Mouse (Mus musculus): ENCODE data around the gene Sox5. TPM values are rescaled to one million over a fixed set of nuclear protein-coding genes. Genes with fewer than 3 reads are reported as not detected.

Gene Sox5
- polyA plus RNA-seq, 1 experiment from 2014 or later = 27.0 TPM

GRCm38 (mm10) chr6:144687681-144688080 lies 94.1 kb downstream of the Sox5 start:
- 85% methylated on average over 8 of the region's 8 CpGs for WGBS
- Histone ChIP-seq H3K27ac (no peak overlapping the region), H3K36me3 (replicated peaks; ENCODE audit: control insufficient read depth, insufficient read depth) (no peaks in the 10 kb centered on the region), H3K4me2 (replicated peaks) (no peak overlapping the region), H3K9me3 (ENCODE audit: control insufficient read depth, low read length) (no peaks in the 10 kb centered on the region), H3K4me3 (replicated peaks; ENCODE audit: low read length) (no peak overlapping the region), H3K9ac (no peak overlapping the region), H3K27me3 (ENCODE audit: control insufficient read depth, insufficient read depth, low read length) (no peaks in the 10 kb centered on the region), H3K4me1 (replicated peaks; ENCODE audit: control insufficient read depth, insufficient read depth, low read length) (no peaks in the 10 kb centered on the region)
- DNase-seq (ENCODE audit: low spot score) (no peak), ATAC-seq (ENCODE audit: low FRiP score) (no peak)

DNA sequence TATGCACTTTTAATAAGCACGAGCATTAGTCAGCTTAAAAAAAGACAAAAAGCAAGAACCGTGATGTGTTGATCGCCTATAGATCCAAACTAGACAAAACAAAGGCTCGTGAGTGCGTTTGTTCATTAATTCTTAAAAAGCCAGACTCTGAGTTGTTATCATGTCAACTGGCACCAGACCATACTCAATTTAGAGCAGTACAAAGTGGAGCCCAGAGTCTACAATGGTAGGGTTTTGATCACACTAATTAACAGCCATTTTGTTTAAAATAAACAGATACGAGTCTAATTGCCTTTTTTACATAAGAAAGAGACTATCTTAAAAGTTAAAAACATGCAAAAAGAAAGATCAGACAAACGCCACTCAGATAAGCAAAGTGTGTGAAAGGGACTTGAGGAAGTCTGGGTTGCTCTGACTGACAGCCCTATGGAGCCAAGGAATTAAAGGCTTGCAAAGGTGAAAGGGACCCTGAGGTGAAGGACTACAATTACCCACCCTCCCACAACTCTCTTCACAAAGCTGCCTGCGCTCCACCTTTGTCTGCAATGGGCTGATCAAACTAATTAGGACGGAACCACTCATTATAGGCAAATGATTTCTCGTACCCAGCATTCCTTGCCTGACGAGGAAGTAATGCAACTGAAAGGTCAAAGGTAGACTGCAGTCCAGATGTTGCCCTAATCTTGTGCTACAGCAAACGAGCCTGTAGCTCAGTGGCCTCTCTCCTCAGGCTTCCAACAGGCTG lies 100.6 kb downstream of the Sox5 start:
- ATAC-seq (ENCODE audit: low FRiP score) (no peak), DNase-seq (ENCODE audit: low spot score) (no peak)
- H3K9me3 ChIP-seq (ENCODE audit: control insufficient read depth, low read length) = no peaks in the 10 kb centered on the region
- whole genome bisulfite sequencing = 57% methylated on average over 12 of the region's 12 CpGs
- no peaks in the 10 kb centered on the region for H3K4me1 ChIP-seq (replicated peaks; ENCODE audit: control insufficient read depth, insufficient read depth, low read length)
- no peak overlapping the region for H3K9ac ChIP-seq
- no peak overlapping the region for H3K4me2 ChIP-seq (replicated peaks)
- H3K4me3 ChIP-seq (replicated peaks; ENCODE audit: low read length) = no peak overlapping the region
- no peaks in the 10 kb centered on the region for H3K27me3 ChIP-seq (ENCODE audit: control insufficient read depth, insufficient read depth, low read length)
- no peaks in the 10 kb centered on the region for H3K36me3 ChIP-seq (replicated peaks; ENCODE audit: control insufficient read depth, insufficient read depth)
- no peak overlapping the region for H3K27ac ChIP-seq

- H3K4me2 ChIP-seq (replicated peaks) = no peak overlapping the region
- 96% methylated on average over 9 of the region's 9 CpGs for WGBS
- H3K27ac ChIP-seq = no peak overlapping the region
- H3K36me3 ChIP-seq (replicated peaks; ENCODE audit: control insufficient read depth, insufficient read depth) = no peaks in the 10 kb centered on the region
- H3K4me1 ChIP-seq (replicated peaks; ENCODE audit: control insufficient read depth, insufficient read depth, low read length) = no peaks in the 10 kb centered on the region
- no peak overlapping the region for H3K9ac ChIP-seq
- no peaks in the 10 kb centered on the region for H3K9me3 ChIP-seq (ENCODE audit: control insufficient read depth, low read length)
- ATAC-seq (ENCODE audit: low FRiP score) (no peak), DNase-seq (ENCODE audit: low spot score) (no peak)
- no peaks in the 10 kb centered on the region for H3K27me3 ChIP-seq (ENCODE audit: control insufficient read depth, insufficient read depth, low read length)
- H3K4me3 ChIP-seq (replicated peaks; ENCODE audit: low read length) = no peak overlapping the region
Measured at GRCm38 (mm10) chr6:144677491-144678133, 104.2 kb downstream of the Sox5 start.

GRCm38 (mm10) chr6:144675111-144675510 lies 106.7 kb downstream of the Sox5 start:
- no peak overlapping the region for H3K4me3 ChIP-seq (replicated peaks; ENCODE audit: low read length)
- H3K9ac ChIP-seq = no peak overlapping the region
- H3K27me3 ChIP-seq (ENCODE audit: control insufficient read depth, insufficient read depth, low read length) = no peaks in the 10 kb centered on the region
- DNase-seq (ENCODE audit: low spot score) = no peak
- 88% methylated on average over 6 of the region's 6 CpGs for WGBS
- no peaks in the 10 kb centered on the region for H3K36me3 ChIP-seq (replicated peaks; ENCODE audit: control insufficient read depth, insufficient read depth)
- no peaks in the 10 kb centered on the region for H3K9me3 ChIP-seq (ENCODE audit: control insufficient read depth, low read length)
- H3K27ac ChIP-seq = no peak overlapping the region
- no peak for ATAC-seq (ENCODE audit: low FRiP score)
- no peak overlapping the region for H3K4me2 ChIP-seq (replicated peaks)
- no peaks in the 10 kb centered on the region for H3K4me1 ChIP-seq (replicated peaks; ENCODE audit: control insufficient read depth, insufficient read depth, low read length)

DNA sequence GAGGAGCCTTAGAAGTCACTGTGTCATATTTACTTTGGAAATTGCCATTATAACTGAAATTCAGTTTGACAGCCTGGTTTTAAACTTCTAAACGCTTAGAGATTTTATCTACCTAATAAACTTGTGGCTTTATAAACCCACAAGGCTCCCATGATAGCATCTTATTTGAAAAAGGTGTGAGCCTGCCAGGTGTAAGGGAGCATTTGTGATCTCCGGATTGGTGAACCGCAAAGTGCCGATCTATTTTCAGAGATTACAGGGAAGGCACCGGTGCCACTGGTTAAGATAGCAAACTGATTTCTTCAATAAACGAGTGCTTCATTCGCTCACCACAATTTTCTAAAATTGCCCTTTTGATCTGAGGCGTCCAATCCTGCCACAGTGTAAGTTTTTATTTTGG lies 107.9 kb downstream of the Sox5 start:
- WGBS = 85% methylated on average over 8 of the region's 8 CpGs
- H3K36me3 ChIP-seq (replicated peaks; ENCODE audit: control insufficient read depth, insufficient read depth) = no peaks in the 10 kb centered on the region
- H3K9me3 ChIP-seq (ENCODE audit: control insufficient read depth, low read length) = no peaks in the 10 kb centered on the region

GRCm38 (mm10) chr6:144670433-144671167 lies 111.2 kb downstream of the Sox5 start:
- DNase-seq (ENCODE audit: low spot score) (no peak), ATAC-seq (ENCODE audit: low FRiP score) (no peak)
- Histone ChIP-seq H3K27me3 (ENCODE audit: control insufficient read depth, insufficient read depth, low read length) (no peaks in the 10 kb centered on the region), H3K36me3 (replicated peaks; ENCODE audit: control insufficient read depth, insufficient read depth) (no peaks in the 10 kb centered on the region), H3K9ac (no peak overlapping the region), H3K27ac (no peak overlapping the region), H3K9me3 (ENCODE audit: control insufficient read depth, low read length) (0 out of 2 replicates have a peak, but pooled peaks cover 3% of the 10 kb centered on the region), H3K4me1 (replicated peaks; ENCODE audit: control insufficient read depth, insufficient read depth, low read length) (no peaks in the 10 kb centered on the region), H3K4me3 (replicated peaks; ENCODE audit: low read length) (no peak overlapping the region), H3K4me2 (replicated peaks) (no peak overlapping the region)
- 56% methylated on average over 3 of the region's 3 CpGs for WGBS

More for the DNA sequence above, 107.9 kb downstream of the Sox5 start:
- Histone ChIP-seq H3K9ac (no peak overlapping the region), H3K27ac (no peak overlapping the region), H3K4me3 (replicated peaks; ENCODE audit: low read length) (no peak overlapping the region), H3K4me1 (replicated peaks; ENCODE audit: control insufficient read depth, insufficient read depth, low read length) (no peaks in the 10 kb centered on the region), H3K27me3 (ENCODE audit: control insufficient read depth, insufficient read depth, low read length) (no peaks in the 10 kb centered on the region), H3K4me2 (replicated peaks) (no peak overlapping the region)
- no peak for ATAC-seq (ENCODE audit: low FRiP score)
- no peak for DNase-seq (ENCODE audit: low spot score)

- Histone ChIP-seq H3K36me3 (replicated peaks; ENCODE audit: control insufficient read depth, insufficient read depth) (no peaks in the 10 kb centered on the region), H3K4me2 (replicated peaks) (no peak overlapping the region), H3K4me1 (replicated peaks; ENCODE audit: control insufficient read depth, insufficient read depth, low read length) (no peaks in the 10 kb centered on the region), H3K27ac (no peak overlapping the region), H3K27me3 (ENCODE audit: control insufficient read depth, insufficient read depth, low read length) (no peaks in the 10 kb centered on the region), H3K9ac (no peak overlapping the region), H3K4me3 (replicated peaks; ENCODE audit: low read length) (no peak overlapping the region), H3K9me3 (ENCODE audit: control insufficient read depth, low read length) (0 out of 2 replicates have a peak, but pooled peaks cover 3% of the 10 kb centered on the region)
- ATAC-seq (ENCODE audit: low FRiP score) = no peak
- 96% methylated on average over 6 of the region's 6 CpGs for WGBS
- no peak for DNase-seq (ENCODE audit: low spot score)
Measured at GRCm38 (mm10) chr6:144666617-144667016, 115.2 kb downstream of the Sox5 start.

- ATAC-seq (ENCODE audit: low FRiP score) = no peak
Measured at GRCm38 (mm10) chr6:144664765-144665164, 117.0 kb downstream of the Sox5 start.

DNA sequence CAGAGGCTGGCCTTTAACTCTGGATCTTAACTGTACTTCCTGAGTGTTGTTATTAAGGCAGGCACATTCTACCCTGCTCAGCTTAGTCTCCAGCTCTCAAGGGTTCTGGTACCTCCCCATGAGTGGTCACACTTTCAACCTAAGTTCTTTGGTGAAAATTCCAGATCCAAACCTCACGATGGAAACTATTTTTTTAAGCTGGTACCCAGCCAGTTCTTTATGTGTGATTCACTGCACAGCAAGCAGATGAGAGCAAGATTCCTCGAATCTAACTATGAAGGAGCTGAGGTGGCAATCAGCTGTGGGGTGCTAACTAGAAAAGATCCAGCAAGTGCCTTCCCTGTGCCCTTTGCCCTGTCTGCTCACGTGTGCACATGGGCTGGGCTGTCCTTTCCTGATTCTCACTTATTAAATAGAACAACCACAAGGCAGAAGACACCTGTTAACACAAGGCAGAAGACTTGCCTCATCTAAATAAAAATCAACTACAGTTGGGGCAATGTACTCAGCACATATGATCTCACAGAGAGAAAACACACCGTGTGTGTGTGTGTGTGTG lies 118.2 kb downstream of the Sox5 start:
- H3K9me3 ChIP-seq (ENCODE audit: control insufficient read depth, low read length) = 0 out of 2 replicates have a peak, but pooled peaks cover 3% of the 10 kb centered on the region
- no peaks in the 10 kb centered on the region for H3K27me3 ChIP-seq (ENCODE audit: control insufficient read depth, insufficient read depth, low read length)
- DNase-seq (ENCODE audit: low spot score) (no peak), ATAC-seq (ENCODE audit: low FRiP score) (no peak)
- no peak overlapping the region for H3K4me2 ChIP-seq (replicated peaks)
- H3K27ac ChIP-seq = no peak overlapping the region
- H3K9ac ChIP-seq = no peak overlapping the region
- no peaks in the 10 kb centered on the region for H3K4me1 ChIP-seq (replicated peaks; ENCODE audit: control insufficient read depth, insufficient read depth, low read length)
- 84% methylated on average over 4 of the region's 4 CpGs for WGBS
- no peaks in the 10 kb centered on the region for H3K36me3 ChIP-seq (replicated peaks; ENCODE audit: control insufficient read depth, insufficient read depth)
- H3K4me3 ChIP-seq (replicated peaks; ENCODE audit: low read length) = no peak overlapping the region

More at GRCm38 (mm10) chr6:144664765-144665164, 117.0 kb downstream of the Sox5 start:
- 0 out of 2 replicates have a peak, but pooled peaks cover 3% of the 10 kb centered on the region for H3K9me3 ChIP-seq (ENCODE audit: control insufficient read depth, low read length)
- no peak overlapping the region for H3K9ac ChIP-seq
- H3K4me3 ChIP-seq (replicated peaks; ENCODE audit: low read length) = no peak overlapping the region
- 79% methylated on average over 9 of the region's 9 CpGs for WGBS
- H3K27me3 ChIP-seq (ENCODE audit: control insufficient read depth, insufficient read depth, low read length) = no peaks in the 10 kb centered on the region
- no peak for DNase-seq (ENCODE audit: low spot score)
- H3K36me3 ChIP-seq (replicated peaks; ENCODE audit: control insufficient read depth, insufficient read depth) = no peaks in the 10 kb centered on the region
- H3K27ac ChIP-seq = no peak overlapping the region
- no peak overlapping the region for H3K4me2 ChIP-seq (replicated peaks)
- no peaks in the 10 kb centered on the region for H3K4me1 ChIP-seq (replicated peaks; ENCODE audit: control insufficient read depth, insufficient read depth, low read length)
